Mouse (Mus musculus): ENCODE measurements at regions not wholly inside any gene's neighbourhood (a gene's known extent, or its start where the extent isn't known, plus 50 kb on each side); places are given as distances from the start of the nearest gene placed in this dataset.
"Not testable (repeated sequence)": the region's sequence is repeated elsewhere in the genome, so short reads cannot be mapped to it uniquely, and the experiment has no call there.

GRCm38 (mm10) chr16:55499831-55500230 lies 202.0 kb upstream of the Zpld1 start:
- not testable (repeated sequence) for H3K36me3 ChIP-seq (ENCODE audit: inconsistent target); H3K27ac ChIP-seq; H3K4me3 ChIP-seq (ENCODE audit: inconsistent target); H3K79me2 ChIP-seq (ENCODE audit: inconsistent target)

GRCm38 (mm10) chr16:55495051-55495450 lies 197.3 kb upstream of the Zpld1 start:
- H3K4me3 ChIP-seq (ENCODE audit: inconsistent target), result no peak overlapping the region
- H3K79me2 ChIP-seq (ENCODE audit: inconsistent target), result no peaks in the 10 kb centered on the region
- WGBS (ENCODE audit: missing documents), result 77% methylated on average over 10 of the region's 10 CpGs
- no peak overlapping the region for H3K27ac ChIP-seq
- no peaks in the 10 kb centered on the region for H3K36me3 ChIP-seq (ENCODE audit: inconsistent target)

- H3K27ac ChIP-seq, result no peak overlapping the region
- H3K36me3 ChIP-seq (ENCODE audit: inconsistent target), result no peaks in the 10 kb centered on the region
- 90% methylated on average over 5 of the region's 5 CpGs for WGBS (ENCODE audit: missing documents)
- H3K79me2 ChIP-seq (ENCODE audit: inconsistent target), result no peaks in the 10 kb centered on the region
- H3K4me3 ChIP-seq (ENCODE audit: inconsistent target), result no peak overlapping the region
Observed at GRCm38 (mm10) chr16:55494162-55494561, 196.4 kb upstream of the Zpld1 start.

- H3K36me3 ChIP-seq (ENCODE audit: inconsistent target), result no peaks in the 10 kb centered on the region
- no peak overlapping the region for H3K4me3 ChIP-seq (ENCODE audit: inconsistent target)
- WGBS (ENCODE audit: missing documents), result 88% methylated on average over 4 of the region's 4 CpGs
- H3K27ac ChIP-seq, result no peak overlapping the region
- H3K79me2 ChIP-seq (ENCODE audit: inconsistent target), result no peaks in the 10 kb centered on the region
Observed at GRCm38 (mm10) chr16:55492111-55492510, 194.3 kb upstream of the Zpld1 start.

- WGBS (ENCODE audit: missing documents), result 75% methylated on average over 2 of the region's 2 CpGs
- H3K36me3 ChIP-seq (ENCODE audit: inconsistent target), result no peaks in the 10 kb centered on the region
Observed at GRCm38 (mm10) chr16:55484391-55484790, 186.6 kb upstream of the Zpld1 start.

GRCm38 (mm10) chr16:55480745-55481144 lies 183.0 kb upstream of the Zpld1 start:
- H3K4me3 ChIP-seq (ENCODE audit: inconsistent target), result no peak overlapping the region
- H3K36me3 ChIP-seq (ENCODE audit: inconsistent target), result no peaks in the 10 kb centered on the region
- H3K79me2 ChIP-seq (ENCODE audit: inconsistent target), result no peaks in the 10 kb centered on the region
- 89% methylated on average over 10 of the region's 11 CpGs for WGBS (ENCODE audit: missing documents)
- H3K27ac ChIP-seq, result no peak overlapping the region

More at GRCm38 (mm10) chr16:55484391-55484790, 186.6 kb upstream of the Zpld1 start:
- H3K27ac ChIP-seq, result no peak overlapping the region
- no peak overlapping the region for H3K4me3 ChIP-seq (ENCODE audit: inconsistent target)
- no peaks in the 10 kb centered on the region for H3K79me2 ChIP-seq (ENCODE audit: inconsistent target)

- Histone ChIP-seq H3K4me3 (ENCODE audit: inconsistent target) (no peak overlapping the region), H3K79me2 (ENCODE audit: inconsistent target) (no peaks in the 10 kb centered on the region)
Observed at GRCm38 (mm10) chr16:55480304-55480703, 182.5 kb upstream of the Zpld1 start.

GRCm38 (mm10) chr16:55476544-55477208 lies 178.9 kb upstream of the Zpld1 start:
- no peak overlapping the region for H3K4me3 ChIP-seq (ENCODE audit: inconsistent target)
- 39% methylated on average over 13 of the region's 17 CpGs for WGBS (ENCODE audit: missing documents)
- no peak overlapping the region for H3K27ac ChIP-seq
- no peaks in the 10 kb centered on the region for H3K79me2 ChIP-seq (ENCODE audit: inconsistent target)
- no peaks in the 10 kb centered on the region for H3K36me3 ChIP-seq (ENCODE audit: inconsistent target)

More at GRCm38 (mm10) chr16:55480304-55480703, 182.5 kb upstream of the Zpld1 start:
- H3K27ac ChIP-seq, result no peak overlapping the region
- no peaks in the 10 kb centered on the region for H3K36me3 ChIP-seq (ENCODE audit: inconsistent target)
- 37% methylated on average over 7 of the region's 7 CpGs for WGBS (ENCODE audit: missing documents)

- 90% methylated on average over 7 of the region's 7 CpGs for WGBS (ENCODE audit: missing documents)
- H3K4me3 ChIP-seq (ENCODE audit: inconsistent target), result no peak overlapping the region
- H3K79me2 ChIP-seq (ENCODE audit: inconsistent target), result no peaks in the 10 kb centered on the region
- H3K27ac ChIP-seq, result no peak overlapping the region
- H3K36me3 ChIP-seq (ENCODE audit: inconsistent target), result no peaks in the 10 kb centered on the region
Observed at GRCm38 (mm10) chr16:55474950-55475525, 177.3 kb upstream of the Zpld1 start.

- Histone ChIP-seq H3K27ac (no peak overlapping the region), H3K36me3 (ENCODE audit: inconsistent target) (no peaks in the 10 kb centered on the region), H3K4me3 (ENCODE audit: inconsistent target) (no peak overlapping the region), H3K79me2 (ENCODE audit: inconsistent target) (no peaks in the 10 kb centered on the region)
- WGBS (ENCODE audit: missing documents), result 42% methylated on average over 4 of the region's 4 CpGs
Observed at GRCm38 (mm10) chr16:55471396-55471795, 173.6 kb upstream of the Zpld1 start.

GRCm38 (mm10) chr16:55470721-55471120 lies 172.9 kb upstream of the Zpld1 start:
- no peak overlapping the region for H3K4me3 ChIP-seq (ENCODE audit: inconsistent target)
- 74% methylated on average over 13 of the region's 13 CpGs for WGBS (ENCODE audit: missing documents)
- H3K36me3 ChIP-seq (ENCODE audit: inconsistent target), result no peaks in the 10 kb centered on the region
- no peaks in the 10 kb centered on the region for H3K79me2 ChIP-seq (ENCODE audit: inconsistent target)
- H3K27ac ChIP-seq, result no peak overlapping the region

- 67% methylated on average over 3 of the region's 3 CpGs for WGBS (ENCODE audit: missing documents)
- no peaks in the 10 kb centered on the region for H3K36me3 ChIP-seq (ENCODE audit: inconsistent target)
- no peak overlapping the region for H3K4me3 ChIP-seq (ENCODE audit: inconsistent target)
- no peak overlapping the region for H3K27ac ChIP-seq
- no peaks in the 10 kb centered on the region for H3K79me2 ChIP-seq (ENCODE audit: inconsistent target)
Observed at GRCm38 (mm10) chr16:55469703-55470102, 171.9 kb upstream of the Zpld1 start.

- Histone ChIP-seq H3K4me3 (ENCODE audit: inconsistent target) (no peak overlapping the region), H3K79me2 (ENCODE audit: inconsistent target) (no peaks in the 10 kb centered on the region), H3K36me3 (ENCODE audit: inconsistent target) (no peaks in the 10 kb centered on the region), H3K27ac (no peak overlapping the region)
- WGBS (ENCODE audit: missing documents), result 51% methylated on average over 9 of the region's 9 CpGs
Observed at GRCm38 (mm10) chr16:55468833-55469458, 171.2 kb upstream of the Zpld1 start.

- Histone ChIP-seq H3K79me2 (ENCODE audit: inconsistent target) (no peaks in the 10 kb centered on the region), H3K27ac (no peak overlapping the region), H3K4me3 (ENCODE audit: inconsistent target) (no peak overlapping the region), H3K36me3 (ENCODE audit: inconsistent target) (no peaks in the 10 kb centered on the region)
Observed at GRCm38 (mm10) chr16:55460519-55460918, 162.7 kb upstream of the Zpld1 start.

- Histone ChIP-seq H3K79me2 (ENCODE audit: inconsistent target) (no peaks in the 10 kb centered on the region), H3K36me3 (ENCODE audit: inconsistent target) (no peaks in the 10 kb centered on the region), H3K27ac (no peak overlapping the region), H3K4me3 (ENCODE audit: inconsistent target) (no peak overlapping the region)
- 86% methylated on average over 3 of the region's 3 CpGs for WGBS (ENCODE audit: missing documents)
Observed at GRCm38 (mm10) chr16:55447581-55447980, 149.8 kb upstream of the Zpld1 start.

Data from macrophage (primary cell).